In genomic region chr16:21795071-21795470, GRCm38 (mm10) we compare ENCODE assay signal across 8 mouse cellular contexts. TPM values are rescaled to one million over a fixed set of nuclear protein-coding genes. Genes with fewer than 3 reads are reported as not detected.
DNase-seq lines count a peak whose midpoint lies in the region; ATAC-seq and TF ChIP-seq lines count a peak whose summit lies in the region.

No protein-coding gene starts in this region.

- no peaks in the 10 kb centered on the region for H3K27me3 ChIP-seq in kidney, embryonic 15.5 days
- H3K27me3 ChIP-seq in intestine, embryonic 15.5 days (replicated peaks), result no peaks in the 10 kb centered on the region
- no peaks in the 10 kb centered on the region for H3K27me3 ChIP-seq in myocyte (ENCODE audit: control insufficient read depth, insufficient read depth, insufficient read length)

- peaks cover 7% of the 10 kb centered on the region for H3K36me3 ChIP-seq in kidney, embryonic 15.5 days
- H3K36me3 ChIP-seq in intestine, embryonic 15.5 days, result no peaks in the 10 kb centered on the region
- H3K36me3 ChIP-seq in myocyte (ENCODE audit: control insufficient read depth, insufficient read depth), result no peaks in the 10 kb centered on the region

- H3K9ac ChIP-seq in kidney, embryonic 15.5 days, result no peak overlapping the region
- H3K9ac ChIP-seq in intestine, embryonic 15.5 days, result no peak overlapping the region

- DNase-seq in kidney, adult 11 months, result no peak
- peak; percentile 48 for DNase-seq in c-Kit-positive CD71-positive TER-119-positive erythroid progenitor cells, embryonic 14.5 days (ENCODE audit: low spot score)
- no peak for DNase-seq in cerebellum, adult 11-12 months
- no peak for DNase-seq in spleen, adult 12 weeks (ENCODE audit: low spot score)

- no peaks in the 10 kb centered on the region for H3K9me3 ChIP-seq in kidney, embryonic 15.5 days (replicated peaks)
- H3K9me3 ChIP-seq in intestine, embryonic 15.5 days, result no peaks in the 10 kb centered on the region

- no peak for TF ChIP-seq POLR2A in myocyte (IDR thresholded peaks at IDR 0.05; ENCODE audit: insufficient read length, low read depth)

- H3K27ac ChIP-seq in kidney, embryonic 15.5 days, result no peak overlapping the region
- H3K27ac ChIP-seq in intestine, embryonic 15.5 days, result no peak overlapping the region

- H3K4me3 ChIP-seq in kidney, embryonic 15.5 days (replicated peaks), result peak overlapping the region; percentile 86
- H3K4me3 ChIP-seq in intestine, embryonic 15.5 days (replicated peaks), result peak overlapping the region; percentile 69
- peak overlapping the region; percentile 95 for H3K4me3 ChIP-seq in myocyte

- peak overlapping the region; percentile 50 for H3ac ChIP-seq in myocyte (ENCODE audit: control insufficient read depth, insufficient read length)

- H3K4me1 ChIP-seq in kidney, embryonic 15.5 days, result peaks cover 9% of the 10 kb centered on the region
- H3K4me1 ChIP-seq in intestine, embryonic 15.5 days (replicated peaks), result no peaks in the 10 kb centered on the region

- WGBS in kidney, embryonic 15.5 days, result 13% methylated on average over 5 of the region's 5 CpGs
- WGBS in intestine, embryonic 15.5 days, result 24% methylated on average over 5 of the region's 5 CpGs

- no peaks in the 10 kb centered on the region for H3K79me2 ChIP-seq in myocyte (ENCODE audit: control insufficient read depth, insufficient read depth)

- no peak for ATAC-seq in kidney, embryonic 15.5 days (replicated peaks; ENCODE audit: low FRiP score)
- 0 out of 2 replicates have a peak, but pooled peaks have one; percentile 19 for ATAC-seq in intestine, embryonic 15.5 days
- no peak for ATAC-seq in megakaryocyte progenitor cell, adult 5-6 weeks (replicated peaks; ENCODE audit: poor library complexity)

- H3K4me2 ChIP-seq in kidney, embryonic 15.5 days, result peak overlapping the region; percentile 95
- peak overlapping the region; percentile 80 for H3K4me2 ChIP-seq in intestine, embryonic 15.5 days (replicated peaks)
- H3K4me2 ChIP-seq in myocyte (ENCODE audit: low read depth), result peak overlapping the region; percentile 85

TF ChIP-seq in myocyte, 11 proteins besides CTCF, POLR2A, EP300 and RAD21:
- TF ChIP-seq POLR2AphosphoS2 (IDR thresholded peaks at IDR 0.05; ENCODE audit: insufficient read length, low read depth) (no peak), MAX (IDR thresholded peaks at IDR 0.05; ENCODE audit: low read depth) (no peak), MYOG (IDR thresholded peaks at IDR 0.05; ENCODE audit: control insufficient read depth in 1 of 3, insufficient read depth in 1 of 3, insufficient read length in 2 of 3, low read depth in 2 of 3) (no peak), REST (IDR thresholded peaks at IDR 0.05; ENCODE audit: insufficient read depth, insufficient read length) (no peak), MYOD1 (IDR thresholded peaks at IDR 0.05; ENCODE audit: control insufficient read depth in 1 of 3, insufficient read length in 2 of 3, low read depth in 2 of 3) (no peak), TCF3 (IDR thresholded peaks at IDR 0.05; ENCODE audit: insufficient read length, low read depth) (no peak), USF1 (IDR thresholded peaks at IDR 0.05; ENCODE audit: low read depth) (no peak), CEBPB (IDR thresholded peaks at IDR 0.05; ENCODE audit: insufficient read depth, poor library complexity, severe bottlenecking) (no peak), SRF (IDR thresholded peaks at IDR 0.05; ENCODE audit: control insufficient read depth, insufficient read length, low read depth) (no peak)

RNA-seq across cellular contexts. Expression of gene Map3k13, which starts 0.9 kb away (rescaled TPM):
- 0.73 and 0.90 TPM in 2 replicates for polyA plus RNA-seq in kidney, embryonic 15.5 days (2015; fragmentation: Nextera tagmentation; extraction: Ambion mirVana)
- polyA plus RNA-seq in intestine, embryonic 15.5 days (2015; fragmentation: Nextera tagmentation; extraction: Ambion mirVana), result 1.7 and 1.9 TPM in 2 replicates
- polyA plus RNA-seq in myocyte (2012; fragmentation: generic; extraction: Trizol), result 0.31 TPM
- total RNA-seq in megakaryocyte progenitor cell, adult 5-6 weeks (2015), result 0.10 TPM in 1 of 2 replicates, not detected in the other
- 0.03 TPM in 1 of 2 replicates, not detected in the other for total RNA-seq in megakaryocyte progenitor cell, adult 5-6 weeks (2017)

RNA-seq across cellular contexts. Expression of gene Ehhadh, which starts 7.5 kb away (rescaled TPM):
- polyA plus RNA-seq in kidney, embryonic 15.5 days (2015; fragmentation: Nextera tagmentation; extraction: Ambion mirVana), result 3.0 and 4.0 TPM in 2 replicates
- 9.7 and 11.4 TPM in 2 replicates for polyA plus RNA-seq in intestine, embryonic 15.5 days (2015; fragmentation: Nextera tagmentation; extraction: Ambion mirVana)
- 0.11 TPM for polyA plus RNA-seq in myocyte (2012; fragmentation: generic; extraction: Trizol)
- 2.1 and 2.3 TPM in 2 replicates for total RNA-seq in megakaryocyte progenitor cell, adult 5-6 weeks (2015)
- 2.6 and 2.9 TPM in 2 replicates for total RNA-seq in megakaryocyte progenitor cell, adult 5-6 weeks (2017)
